Mouse (Mus musculus) adrenal gland, postnatal 14 days (tissue): ENCODE results near the gene Tada3. TPM values are rescaled to one million over a fixed set of nuclear protein-coding genes. Genes with fewer than 3 reads are reported as not detected.
"Not testable (repeated sequence)": the region's sequence is repeated elsewhere in the genome, so short reads cannot be mapped to it uniquely, and the experiment has no call there.

Experiments used
- DNase-seq: peaks from one replicate; pipeline ENCODE4 v3.0.0; 2021; ENCODE audit warnings: mixed read lengths
- microRNA-seq, 2 experiments: library from miRNA; unstranded; fragments of <30 nt; microRNA quantifications; one replicate each; pipeline ENCODE4 v1.2.0; 2021
- total RNA-seq: library from RNA; stranded (reverse); gene quantifications from 2 replicates; pipeline ENCODE4 v1.2.3, GENCODE M21; 2021

Tada3 gene
- total RNA-seq, 1 experiment from 2014 or later: 34.9 TPM

DNA sequence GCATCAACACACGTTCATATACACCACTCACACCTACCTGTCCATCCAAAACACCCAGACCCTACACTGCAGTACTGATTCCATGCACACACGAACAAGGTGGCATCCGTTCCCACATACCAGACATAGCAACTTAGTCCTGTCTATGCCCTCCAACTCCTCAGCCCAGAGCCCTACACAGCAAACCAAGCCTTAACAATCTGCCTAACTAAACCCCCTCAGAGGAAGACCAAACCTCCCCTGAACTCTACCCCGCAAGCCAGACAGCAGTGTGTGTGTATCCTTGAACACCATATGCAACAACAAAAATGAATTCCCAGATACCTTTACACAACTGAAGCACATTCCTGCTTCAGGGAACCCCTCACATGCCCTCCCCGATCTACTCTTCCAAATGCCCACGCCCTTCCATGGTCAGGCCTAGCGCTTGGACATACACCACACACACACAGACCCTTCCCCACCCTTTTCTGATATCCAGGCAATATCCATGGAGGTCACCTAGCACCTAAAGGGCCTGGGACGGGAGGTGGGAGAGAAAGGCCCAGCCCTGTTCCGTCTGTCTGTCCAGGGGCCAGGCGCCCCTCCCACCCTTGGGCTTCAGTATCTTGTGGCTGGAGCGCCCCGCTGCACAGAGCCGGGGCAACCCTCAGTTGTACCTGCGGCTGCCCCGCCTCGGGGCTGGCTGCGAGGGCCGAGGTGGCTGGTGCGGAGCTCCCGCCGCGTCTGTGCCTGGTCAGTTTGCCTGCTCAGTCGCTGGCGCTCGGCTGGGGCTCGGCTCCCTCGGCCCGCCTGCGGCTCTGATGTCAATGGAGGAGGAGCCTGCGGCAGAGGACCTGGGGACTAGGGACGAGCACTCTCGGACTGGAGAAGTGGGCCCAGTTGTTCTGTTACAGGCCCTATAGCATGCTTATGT lies 34.2 kb downstream of the Tada3 start, which contains the start of gene Camk1:
Gene Camk1 (minus strand): TSS at position 808 of the 916 bp plus-strand sequence.
- peak; percentile 90 for DNase-seq

DNA sequence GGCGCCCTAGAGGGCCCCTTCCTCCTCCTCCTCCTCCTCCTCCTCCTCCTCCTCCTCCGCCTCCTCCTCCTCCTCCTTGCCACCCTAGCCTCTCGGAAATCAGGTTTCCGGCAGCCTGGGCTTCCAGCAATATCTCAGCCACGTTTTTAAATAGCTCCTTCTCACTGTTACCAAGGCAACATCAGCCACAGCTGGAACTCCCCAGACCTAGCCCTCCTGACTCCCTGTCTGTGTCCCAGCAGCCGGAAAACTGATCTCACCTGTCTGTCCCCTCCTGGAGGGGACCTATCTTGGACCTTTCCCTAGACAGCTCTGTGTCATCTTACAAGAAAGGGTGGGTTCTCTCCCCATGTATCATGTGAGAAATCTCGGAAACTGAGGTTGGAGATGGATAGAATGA lies 35.4 kb downstream of the Tada3 start:
- no peak for DNase-seq

DNA sequence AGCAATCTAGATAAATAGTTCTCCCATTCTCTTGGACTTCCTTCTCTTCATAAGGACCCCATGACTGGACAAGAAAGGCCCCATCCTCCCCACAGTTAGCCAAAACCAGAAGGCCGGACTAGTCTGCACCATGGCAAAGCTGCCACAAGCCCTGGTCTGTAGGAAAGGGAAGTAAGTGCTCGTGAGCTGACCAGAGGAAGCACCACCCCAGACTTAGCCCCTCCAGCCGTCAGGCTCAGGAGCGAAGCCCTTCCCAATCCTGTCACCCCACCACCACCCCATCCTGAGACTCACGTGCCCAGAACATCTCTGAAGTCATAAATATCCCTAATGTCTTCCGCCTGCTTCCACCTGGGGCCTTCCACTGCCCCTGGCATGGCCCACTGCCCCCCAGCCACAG lies 36.1 kb downstream of the Tada3 start:
- DNase-seq: no peak

DNA sequence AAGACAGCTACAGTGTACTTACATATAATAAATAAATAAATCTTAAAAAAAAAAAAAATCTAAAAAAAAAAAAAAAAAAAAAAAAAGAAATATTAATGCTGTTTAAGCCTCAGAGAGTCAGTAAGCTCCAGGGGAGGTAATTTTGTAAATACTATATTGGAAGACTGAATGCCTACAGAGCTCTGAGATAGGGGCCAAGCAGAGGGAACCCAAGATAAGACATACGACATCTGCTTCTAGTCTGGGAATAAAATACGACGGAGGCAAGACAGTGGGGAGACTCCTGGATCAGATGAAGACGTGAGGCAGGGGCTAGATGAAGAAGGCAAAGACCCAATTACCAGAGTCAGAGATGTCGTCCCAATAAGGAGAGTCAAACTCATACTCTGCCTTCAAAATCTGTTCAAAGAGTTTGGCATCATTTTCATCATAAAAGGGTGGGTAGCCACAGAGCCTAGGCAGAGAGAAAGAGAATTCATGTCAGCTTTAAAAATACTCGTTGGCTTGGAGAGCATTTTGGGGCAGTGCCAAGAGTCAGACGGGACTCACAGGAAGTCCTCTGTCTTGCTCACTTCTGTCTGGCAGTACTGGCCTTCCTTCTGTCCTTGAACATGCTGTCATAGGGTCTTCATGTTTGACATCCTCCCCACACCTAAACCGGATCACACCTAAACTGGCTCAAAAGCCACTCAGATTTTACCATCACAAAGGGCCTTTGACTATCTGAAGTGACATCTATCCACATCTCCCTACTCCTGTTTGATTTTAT lies 40.6 kb downstream of the Tada3 start:
- peak; percentile 73 for DNase-seq

DNA sequence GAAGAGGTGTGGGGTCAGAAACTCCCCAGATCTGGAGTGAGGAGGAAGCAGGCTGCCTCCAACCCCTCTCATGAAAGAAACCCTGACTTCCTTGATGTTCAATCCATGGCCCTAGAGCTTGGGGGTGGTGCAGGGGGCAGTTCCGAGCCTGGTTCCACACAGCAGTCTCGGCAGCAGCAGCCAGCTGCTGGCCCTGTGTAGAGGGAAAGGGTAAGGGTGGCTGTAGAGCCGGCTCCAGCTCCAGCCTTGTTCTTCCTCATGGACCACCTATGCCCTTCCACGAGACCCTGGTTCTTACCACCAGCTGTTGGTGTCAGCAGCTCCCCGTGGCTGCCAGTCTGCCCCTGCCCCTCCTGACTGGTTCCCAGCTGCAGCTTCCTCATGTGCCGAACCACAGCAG lies 43.5 kb downstream of the Tada3 start:
- DNase-seq: no peak

DNA sequence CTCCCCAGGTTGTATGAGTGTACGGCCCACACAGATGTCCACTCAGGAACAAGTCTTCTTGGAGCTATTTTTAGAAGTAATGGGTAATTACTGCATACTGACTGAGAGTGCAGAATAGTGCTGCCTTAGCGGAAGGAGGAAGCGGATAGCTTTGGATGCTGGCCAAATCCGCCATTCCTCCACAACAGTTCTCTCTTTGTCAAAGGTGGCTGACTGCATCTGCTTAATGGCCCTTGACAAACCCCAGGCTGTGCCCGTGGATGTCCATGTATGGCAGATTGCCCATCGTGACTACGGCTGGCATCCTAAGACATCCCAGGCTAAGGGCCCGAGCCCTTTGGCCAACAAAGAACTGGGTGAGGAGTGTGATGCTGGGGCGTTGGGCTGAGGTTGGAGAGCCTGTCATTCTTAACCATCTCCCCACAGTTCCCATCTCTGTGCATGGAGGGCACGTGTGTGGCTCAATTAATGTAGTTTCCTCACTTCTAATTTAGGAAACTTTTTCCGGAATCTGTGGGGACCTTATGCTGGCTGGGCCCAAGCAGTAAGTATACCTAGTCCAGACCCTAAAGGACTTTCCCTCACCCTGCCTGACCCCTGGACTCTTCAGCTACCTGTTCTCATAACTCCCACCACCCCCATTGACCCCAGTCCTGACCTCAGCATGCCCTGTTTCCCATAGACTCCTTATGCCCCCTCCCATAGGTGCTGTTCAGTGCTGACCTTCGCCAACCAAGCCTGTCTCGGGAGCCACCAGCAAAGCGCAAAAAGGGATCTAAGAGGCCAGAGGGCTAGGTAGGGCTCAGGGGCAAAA lies 44.3 kb downstream of the Tada3 start:
- DNase-seq: peak; percentile 54

DNA sequence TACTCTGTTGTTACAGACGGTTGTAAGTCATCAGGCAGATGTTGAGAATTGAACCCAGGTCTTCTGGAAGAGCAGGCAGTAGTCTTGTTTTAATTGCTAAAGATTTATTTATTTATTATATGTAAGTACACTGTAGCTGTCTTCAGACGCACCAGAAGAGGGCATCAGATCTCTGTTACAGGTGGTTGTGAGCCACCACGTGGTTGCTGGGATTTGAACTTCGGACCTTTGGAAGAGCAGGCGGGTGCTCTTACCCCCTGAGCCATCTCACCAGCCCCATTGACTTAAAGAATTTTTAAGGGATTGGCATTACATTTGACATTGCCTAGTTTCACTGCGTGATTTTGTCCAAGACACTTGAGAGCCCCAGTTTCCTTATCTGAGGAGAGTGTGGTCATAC lies 44.9 kb downstream of the Tada3 start:
- DNase-seq: not testable (repeated sequence)

DNA sequence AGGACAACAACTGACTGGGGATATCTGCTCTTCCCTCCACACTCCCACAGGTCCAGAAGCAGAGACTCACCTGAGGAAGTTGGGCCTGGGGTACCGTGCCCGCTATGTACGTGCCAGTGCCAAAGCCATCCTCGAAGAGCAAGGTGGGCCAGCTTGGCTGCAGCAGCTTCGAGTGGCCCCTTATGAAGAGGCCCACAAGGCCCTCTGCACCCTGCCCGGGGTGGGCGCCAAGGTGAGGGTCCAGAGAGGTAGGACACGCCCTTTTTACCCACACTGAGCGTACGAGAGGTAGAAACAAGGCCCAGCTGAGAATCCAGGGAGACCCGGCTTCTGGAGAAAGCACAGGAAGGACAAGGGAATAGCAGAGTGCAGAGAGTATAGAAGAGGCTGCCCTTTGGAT lies 46.0 kb downstream of the Tada3 start:
- DNase-seq: no peak

DNA sequence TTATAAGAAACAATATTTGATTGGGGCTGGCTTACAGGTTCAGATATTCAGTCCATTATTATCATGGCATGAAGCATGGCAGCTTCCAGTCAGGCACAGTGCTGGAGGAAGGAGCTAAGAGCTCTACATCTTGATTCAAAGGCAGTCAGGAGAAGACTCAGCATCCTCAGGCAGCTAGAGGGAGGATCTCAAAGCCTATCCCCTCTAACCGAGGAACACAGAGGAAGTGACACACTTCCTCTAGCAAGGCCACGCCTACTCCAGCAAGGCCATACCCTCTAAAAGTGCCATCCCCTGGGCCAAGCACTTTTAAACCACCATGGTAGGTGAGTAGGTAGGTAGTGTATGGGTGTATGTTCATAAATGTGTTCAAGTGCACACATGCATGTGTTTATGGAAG lies 47.1 kb downstream of the Tada3 start:
- peak; percentile 35 for DNase-seq

DNA sequence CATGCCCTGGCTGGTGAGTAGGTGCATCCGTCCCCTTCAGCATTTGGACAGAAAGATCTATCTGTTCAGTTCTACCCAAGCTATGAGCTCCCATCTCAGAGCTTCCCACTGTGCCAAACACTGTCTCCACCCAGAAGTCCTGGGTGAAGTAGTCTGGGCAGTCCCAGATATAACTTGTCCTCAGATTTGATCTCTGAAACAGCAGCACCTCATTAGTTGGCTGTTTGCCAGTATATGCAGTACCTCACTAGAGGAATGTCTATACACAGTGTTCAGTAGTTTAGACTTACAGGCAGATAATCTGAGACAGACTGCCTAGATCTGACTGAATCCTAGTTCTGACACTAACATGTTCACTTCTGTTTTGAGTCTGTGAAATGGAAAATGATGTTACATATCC lies 48.3 kb downstream of the Tada3 start:
- no peak for DNase-seq

DNA sequence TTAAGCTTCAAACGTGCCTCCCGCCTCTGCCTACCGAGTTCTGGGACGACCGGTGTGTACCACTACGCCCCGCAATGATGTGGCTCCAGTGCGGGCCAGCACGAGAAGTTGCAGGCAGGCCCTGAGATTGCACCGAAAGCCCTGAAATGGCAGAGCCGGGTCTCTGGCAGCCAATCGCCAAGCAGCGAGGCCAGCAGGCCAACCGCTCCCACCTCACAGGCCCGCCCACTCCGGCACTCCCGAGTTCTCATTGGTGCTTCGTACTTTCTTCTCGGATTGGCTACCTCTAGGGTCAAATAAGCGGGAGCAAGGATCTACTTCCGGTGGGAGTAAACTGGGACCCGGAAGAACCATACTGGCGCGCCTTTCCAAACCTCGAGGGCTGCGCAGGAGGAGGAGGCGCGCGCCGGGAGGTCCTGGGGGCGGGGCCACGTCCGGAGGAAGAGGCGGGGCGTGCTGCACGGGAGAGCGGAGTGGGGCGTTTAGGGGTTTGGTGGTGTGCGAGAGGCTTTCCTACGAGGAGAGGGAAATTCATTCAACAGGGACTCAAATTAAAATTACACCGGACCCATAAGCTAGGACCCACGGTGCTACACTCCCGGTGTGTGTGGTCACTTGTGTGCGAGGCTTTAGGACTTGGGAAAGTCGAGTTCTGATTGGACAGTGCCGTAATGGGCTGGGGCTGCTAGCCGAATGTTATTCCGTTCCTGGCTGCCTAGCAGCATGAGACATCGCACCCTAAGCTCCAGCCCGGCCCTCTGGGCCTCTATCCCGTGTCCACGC lies 51.0 kb downstream of the Tada3 start, which contains the start of gene Ogg1:
Gene Ogg1 (plus strand): TSS at position 440 of the 783 bp plus-strand sequence.
- peak; percentile 98 for DNase-seq

Small RNA genes lying within 50 kb of the gene (microRNA-seq; reads per million reads assigned to microRNA genes)
- gene Gm24387: 0 reads per million in 2 experiments

Other genes with a start within 250 kb of the Tada3 start
- 4.1 and 4.2 TPM in 2 replicates for gene Lhfpl4, start 182.5 kb downstream of the Tada3 start, total RNA-seq
- gene Mtmr14, start 140.0 kb downstream of the Tada3 start, total RNA-seq: 30.3 and 43.4 TPM in 2 replicates
- gene Cpne9, start 95.6 kb downstream of the Tada3 start, total RNA-seq: 0.70 and 1.3 TPM in 2 replicates
- 32.3 and 36.7 TPM in 2 replicates for gene Brpf1, start 70.7 kb downstream of the Tada3 start, total RNA-seq
- 11.3 and 11.8 TPM in 2 replicates for gene Ogg1, start 50.9 kb downstream of the Tada3 start, total RNA-seq
- 46.4 and 49.3 TPM in 2 replicates for gene Camk1, start 33.9 kb downstream of the Tada3 start, total RNA-seq
- 165 and 176 TPM in 2 replicates for gene Arpc4, start 232 bp upstream of the Tada3 start, total RNA-seq
- gene Ttll3, start 11.4 kb upstream of the Tada3 start, total RNA-seq: 4.1 and 4.2 TPM in 2 replicates
- 11.3 and 16.9 TPM in 2 replicates for gene Rpusd3, start 41.5 kb upstream of the Tada3 start, total RNA-seq
- gene Cidec, start 57.9 kb upstream of the Tada3 start, total RNA-seq: 388 and 421 TPM in 2 replicates
- gene Jagn1, start 64.7 kb upstream of the Tada3 start, total RNA-seq: 54.1 and 54.8 TPM in 2 replicates
- 1.5 and 2.8 TPM in 2 replicates for gene Il17re, start 80.6 kb upstream of the Tada3 start, total RNA-seq
- gene Il17rc, start 93.5 kb upstream of the Tada3 start, total RNA-seq: 18.2 and 19.3 TPM in 2 replicates
- 37.4 and 42.7 TPM in 2 replicates for gene Creld1, start 105.4 kb upstream of the Tada3 start, total RNA-seq
- gene Prrt3, start 124.0 kb upstream of the Tada3 start, total RNA-seq: 0.15 and 0.23 TPM in 2 replicates
- gene Emc3, start 153.8 kb upstream of the Tada3 start, total RNA-seq: 88.7 and 94.4 TPM in 2 replicates
- gene Fancd2, start 153.8 kb upstream of the Tada3 start, total RNA-seq: 3.1 and 3.2 TPM in 2 replicates
- gene Fancd2os, start 222.8 kb upstream of the Tada3 start, total RNA-seq: not detected in 2 replicates
- 147 and 162 TPM in 2 replicates for gene Brk1, start 226.9 kb upstream of the Tada3 start, total RNA-seq
- gene Vhl, start 246.1 kb upstream of the Tada3 start, total RNA-seq: 26.0 and 27.6 TPM in 2 replicates